Mouse (Mus musculus) cerebellum, adult 9-10 months (tissue): Measurements from ENCODE around the gene Heatr3.
A peak's percentile ranks its signal among the peaks of the same experiment; 100 is the strongest.
"Not testable (repeated sequence)": the region's sequence is repeated elsewhere in the genome, so short reads cannot be mapped to it uniquely, and the experiment has no call there.

Experiments
- DNase-seq: peaks from one replicate; pipeline ENCODE4 v3.0.0; 2022

The Heatr3 gene

GRCm38 (mm10) chr8:88198551-88198944 is 60.9 kb downstream of the Heatr3 start:
- DNase-seq, result no peak

- peak; percentile 93 for DNase-seq
Observed at GRCm38 (mm10) chr8:88198945-88199571, 61.4 kb downstream of the Heatr3 start, which contains the start of gene Tent4b. Gene Tent4b, plus strand, starts transcription at chr8:88199213.

GRCm38 (mm10) chr8:88199700-88200601 is 62.3 kb downstream of the Heatr3 start:
- peak; percentile 65 for DNase-seq

GRCm38 (mm10) chr8:88200724-88201495 is 63.3 kb downstream of the Heatr3 start:
- peak; percentile 52 for DNase-seq

GRCm38 (mm10) chr8:88201641-88202040 is 64.0 kb downstream of the Heatr3 start:
- DNase-seq, result no peak

- DNase-seq, result no peak
Observed at GRCm38 (mm10) chr8:88206016-88206415, 68.4 kb downstream of the Heatr3 start.

GRCm38 (mm10) chr8:88207121-88207821 is 69.6 kb downstream of the Heatr3 start:
- no peak for DNase-seq

GRCm38 (mm10) chr8:88209930-88210827 is 72.5 kb downstream of the Heatr3 start:
- DNase-seq, result not testable (repeated sequence)

- no peak for DNase-seq
Observed at GRCm38 (mm10) chr8:88221353-88221752, 83.7 kb downstream of the Heatr3 start.
